Mouse (Mus musculus) neural tube, embryonic 12.5 days (tissue): Measurements from ENCODE around the gene Slain1. TPM values are rescaled to one million over a fixed set of nuclear protein-coding genes. Genes with fewer than 3 reads are reported as not detected.

Source experiments
- ATAC-seq: fragments of 200-750 bp; cut with Nextera tagmentation; 2 replicates; pipeline ENCODE4 v1.8.0; 2017; ENCODE audit warnings: low read depth, mild to moderate bottlenecking, moderate TSS enrichment, moderate library complexity; ENCODE audit not compliant: low FRiP score
- H3K27ac ChIP-seq: fragments of 300-500 bp; sonication (generic); 2 replicates; pipeline ENCODE4 v1.5.1; 2016
- H3K27me3 ChIP-seq: fragments of 300-500 bp; sonication (generic); replicated peaks from 2 replicates; pipeline ENCODE4 v1.6.1; 2016; ENCODE audit warnings: mild to moderate bottlenecking
- H3K36me3 ChIP-seq: fragments of 300-500 bp; sonication (generic); 2 replicates; pipeline ENCODE4 v1.6.1; 2016; ENCODE audit warnings: mild to moderate bottlenecking
- H3K4me1 ChIP-seq: fragments of 300-500 bp; sonication (generic); 2 replicates; pipeline ENCODE4 v1.6.1; 2016
- H3K4me2 ChIP-seq: fragments of 300-500 bp; sonication (generic); replicated peaks from 2 replicates; pipeline ENCODE4 v1.6.1; 2016; ENCODE audit warnings: mild to moderate bottlenecking
- H3K4me3 ChIP-seq: fragments of 300-500 bp; sonication (generic); 2 replicates; pipeline ENCODE4 v1.5.1; 2016
- H3K9ac ChIP-seq: fragments of 300-500 bp; sonication (generic); 2 replicates; pipeline ENCODE4 v1.6.1; 2016; ENCODE audit warnings: mild to moderate bottlenecking
- H3K9me3 ChIP-seq: fragments of 300-500 bp; sonication (generic); 2 replicates; pipeline ENCODE4 v1.6.1; 2016; ENCODE audit warnings: mild to moderate bottlenecking
- WGBS: fragments of 180-500 bp; shearing (Covaris S2); methylation state at CpG from one replicate; pipeline ENCODE4 v1.1.7; 2016; 5-methylcytosine and 5-hydroxymethylcytosine counted together
- polyA plus RNA-seq: library from polyadenylated mRNA; unstranded; fragments of >200 nt; fragmentation: Nextera tagmentation; extraction: Ambion mirVana; gene quantifications from 2 replicates; pipeline ENCODE4 v1.2.1, GENCODE M21; 2016

Gene Slain1
- polyA plus RNA-seq, 1 experiment from 2014 or later, result 22.5 TPM

GRCm38 (mm10) chr14:103649302-103649701 lies 726 bp upstream of the Slain1 start:
- Histone ChIP-seq H3K27me3 (no peaks in the 10 kb centered on the region), H3K4me1 (peaks cover 22% of the 10 kb centered on the region), H3K9me3 (no peaks in the 10 kb centered on the region), H3K4me2 (peak overlapping the region; percentile 61), H3K9ac (no peak overlapping the region), H3K27ac (no peak overlapping the region; the same call in 1 of the 2 replicates), H3K36me3 (no peaks in the 10 kb centered on the region), H3K4me3 (no peak overlapping the region)
- 34% methylated on average over 4 of the region's 4 CpGs for WGBS
- no peak for ATAC-seq

- Histone ChIP-seq H3K9ac (peak overlapping the region; percentile 97), H3K4me2 (peak overlapping the region; percentile 61), H3K4me3 (peak overlapping the region; percentile 98), H3K36me3 (no peaks in the 10 kb centered on the region), H3K27me3 (no peaks in the 10 kb centered on the region), H3K9me3 (no peaks in the 10 kb centered on the region), H3K27ac (peak overlapping the region; percentile 97), H3K4me1 (peaks cover 22% of the 10 kb centered on the region)
- peak; percentile 79 for ATAC-seq
- under 1% methylated on average over 64 of the region's 67 CpGs for WGBS
Observed at GRCm38 (mm10) chr14:103650413-103651101, 529 bp downstream of the Slain1 start.

GRCm38 (mm10) chr14:103651106-103651505 lies 1.1 kb downstream of the Slain1 start:
- Histone ChIP-seq H3K9ac (peak overlapping the region; percentile 97), H3K4me3 (peak overlapping the region; percentile 98), H3K9me3 (no peaks in the 10 kb centered on the region), H3K4me1 (peaks cover 22% of the 10 kb centered on the region), H3K4me2 (peak overlapping the region; percentile 61), H3K27ac (peak overlapping the region; percentile 97; the same call in 1 of the 2 replicates), H3K27me3 (no peaks in the 10 kb centered on the region), H3K36me3 (no peaks in the 10 kb centered on the region)
- no peak; the same call in 1 of the 2 replicates for ATAC-seq
- 3% methylated on average over 11 of the region's 11 CpGs for WGBS

GRCm38 (mm10) chr14:103651562-103651961 lies 1.5 kb downstream of the Slain1 start:
- H3K27me3 ChIP-seq, result no peaks in the 10 kb centered on the region
- peaks cover 22% of the 10 kb centered on the region for H3K4me1 ChIP-seq
- WGBS, result 34% methylated on average over 2 of the region's 2 CpGs
- H3K9ac ChIP-seq, result peak overlapping the region; percentile 97; the same call in 1 of the 2 replicates
- peak overlapping the region; percentile 61 for H3K4me2 ChIP-seq
- no peaks in the 10 kb centered on the region for H3K9me3 ChIP-seq
- no peak overlapping the region for H3K27ac ChIP-seq
- ATAC-seq, result no peak
- no peaks in the 10 kb centered on the region for H3K36me3 ChIP-seq
- H3K4me3 ChIP-seq, result peak overlapping the region; percentile 98

GRCm38 (mm10) chr14:103652524-103652923 lies 2.5 kb downstream of the Slain1 start:
- Histone ChIP-seq H3K27me3 (no peaks in the 10 kb centered on the region), H3K27ac (no peak overlapping the region), H3K4me1 (peaks cover 22% of the 10 kb centered on the region), H3K4me2 (peak overlapping the region; percentile 61), H3K9ac (no peak overlapping the region), H3K9me3 (no peaks in the 10 kb centered on the region), H3K36me3 (no peaks in the 10 kb centered on the region), H3K4me3 (no peak overlapping the region)
- WGBS, result 91% methylated on average over 5 of the region's 5 CpGs
- no peak for ATAC-seq

GRCm38 (mm10) chr14:103653800-103654199 lies 3.8 kb downstream of the Slain1 start:
- ATAC-seq, result no peak
- H3K36me3 ChIP-seq, result peaks cover 10% of the 10 kb centered on the region
- peaks cover 22% of the 10 kb centered on the region for H3K4me1 ChIP-seq
- no peak overlapping the region for H3K4me3 ChIP-seq
- H3K9me3 ChIP-seq, result no peaks in the 10 kb centered on the region
- no peaks in the 10 kb centered on the region for H3K27me3 ChIP-seq
- no peak overlapping the region for H3K9ac ChIP-seq
- H3K4me2 ChIP-seq, result no peak overlapping the region
- WGBS, result 68% methylated on average over 5 of the region's 5 CpGs
- no peak overlapping the region for H3K27ac ChIP-seq

GRCm38 (mm10) chr14:103655448-103655847 lies 5.4 kb downstream of the Slain1 start:
- Histone ChIP-seq H3K9ac (no peak overlapping the region), H3K9me3 (no peaks in the 10 kb centered on the region), H3K27me3 (no peaks in the 10 kb centered on the region), H3K4me2 (no peak overlapping the region), H3K4me3 (no peak overlapping the region), H3K27ac (no peak overlapping the region), H3K36me3 (peaks cover 10% of the 10 kb centered on the region), H3K4me1 (peaks cover 17% of the 10 kb centered on the region)
- ATAC-seq, result no peak
- WGBS, result 81% methylated on average over 5 of the region's 5 CpGs

GRCm38 (mm10) chr14:103657876-103658275 lies 7.8 kb downstream of the Slain1 start:
- no peaks in the 10 kb centered on the region for H3K9me3 ChIP-seq
- H3K36me3 ChIP-seq, result peaks cover 10% of the 10 kb centered on the region
- no peak overlapping the region for H3K4me2 ChIP-seq
- H3K27me3 ChIP-seq, result no peaks in the 10 kb centered on the region
- H3K27ac ChIP-seq, result no peak overlapping the region
- ATAC-seq, result no peak
- no peak overlapping the region for H3K4me3 ChIP-seq
- 0 out of 2 replicates have a peak, but pooled peaks cover 3% of the 10 kb centered on the region for H3K4me1 ChIP-seq
- H3K9ac ChIP-seq, result no peak overlapping the region
- 86% methylated on average over 4 of the region's 4 CpGs for WGBS

GRCm38 (mm10) chr14:103663026-103663425 lies 13.0 kb downstream of the Slain1 start:
- peaks cover 11% of the 10 kb centered on the region for H3K36me3 ChIP-seq
- H3K4me3 ChIP-seq, result no peak overlapping the region
- no peak overlapping the region for H3K4me2 ChIP-seq
- ATAC-seq, result 0 out of 2 replicates have a peak, but pooled peaks have one; percentile 41
- H3K9ac ChIP-seq, result no peak overlapping the region
- no peak overlapping the region for H3K27ac ChIP-seq
- H3K27me3 ChIP-seq, result no peaks in the 10 kb centered on the region
- H3K9me3 ChIP-seq, result no peaks in the 10 kb centered on the region
- whole genome bisulfite sequencing, result 65% methylated on average over 7 of the region's 7 CpGs
- H3K4me1 ChIP-seq, result no peaks in the 10 kb centered on the region

- Histone ChIP-seq H3K4me3 (no peak overlapping the region), H3K9me3 (no peaks in the 10 kb centered on the region), H3K4me2 (no peak overlapping the region), H3K36me3 (peaks cover 6% of the 10 kb centered on the region; the same call in 1 of the 2 replicates), H3K27ac (no peak overlapping the region), H3K4me1 (no peaks in the 10 kb centered on the region), H3K9ac (no peak overlapping the region), H3K27me3 (no peaks in the 10 kb centered on the region)
- no peak for ATAC-seq
- 82% methylated on average over 4 of the region's 4 CpGs for WGBS
Observed at GRCm38 (mm10) chr14:103664391-103664790, 14.4 kb downstream of the Slain1 start.

- WGBS, result 40% methylated on average over 8 of the region's 8 CpGs
- no peaks in the 10 kb centered on the region for H3K4me1 ChIP-seq
Observed at GRCm38 (mm10) chr14:103666347-103666954, 16.4 kb downstream of the Slain1 start.

GRCm38 (mm10) chr14:103667036-103667435 lies 17.0 kb downstream of the Slain1 start:
- no peaks in the 10 kb centered on the region for H3K4me1 ChIP-seq
- H3K9me3 ChIP-seq, result no peaks in the 10 kb centered on the region
- no peak overlapping the region for H3K4me3 ChIP-seq
- no peak overlapping the region for H3K27ac ChIP-seq
- H3K9ac ChIP-seq, result no peak overlapping the region
- ATAC-seq, result no peak
- 83% methylated on average over 8 of the region's 8 CpGs for WGBS
- no peak overlapping the region for H3K4me2 ChIP-seq
- no peaks in the 10 kb centered on the region for H3K27me3 ChIP-seq
- H3K36me3 ChIP-seq, result peaks cover 11% of the 10 kb centered on the region; the same call in 1 of the 2 replicates

More at GRCm38 (mm10) chr14:103666347-103666954, 16.4 kb downstream of the Slain1 start:
- no peak overlapping the region for H3K27ac ChIP-seq
- no peaks in the 10 kb centered on the region for H3K27me3 ChIP-seq
- H3K9me3 ChIP-seq, result no peaks in the 10 kb centered on the region
- peaks cover 11% of the 10 kb centered on the region; the same call in 1 of the 2 replicates for H3K36me3 ChIP-seq
- H3K4me3 ChIP-seq, result no peak overlapping the region
- no peak overlapping the region for H3K9ac ChIP-seq
- H3K4me2 ChIP-seq, result no peak overlapping the region
- no peak for ATAC-seq
